Mouse (Mus musculus) layer of hippocampus, adult 11-12 months (tissue): ENCODE measurements around the gene Tmem80.

ENCODE experiments used
- DNase-seq: peaks from one replicate; pipeline ENCODE4 v3.0.0; 2022; ENCODE audit warnings: low spot score

Gene Tmem80

GRCm38 (mm10) chr7:141363106-141363751 lies 35.7 kb downstream of the Tmem80 start:
- DNase-seq, result peak; percentile 87

- no peak for DNase-seq
Measured at GRCm38 (mm10) chr7:141363752-141364125, 36.2 kb downstream of the Tmem80 start.

- no peak for DNase-seq
Measured at GRCm38 (mm10) chr7:141364349-141365048, 37.0 kb downstream of the Tmem80 start.

- DNase-seq, result no peak
Measured at GRCm38 (mm10) chr7:141365049-141365445, 37.5 kb downstream of the Tmem80 start.

- DNase-seq, result no peak
Measured at GRCm38 (mm10) chr7:141367358-141367757, 39.8 kb downstream of the Tmem80 start.

- DNase-seq, result no peak
Measured at GRCm38 (mm10) chr7:141369918-141370317, 42.4 kb downstream of the Tmem80 start.

- no peak for DNase-seq
Measured at GRCm38 (mm10) chr7:141371942-141372595, 44.5 kb downstream of the Tmem80 start.

GRCm38 (mm10) chr7:141373611-141374010 lies 46.1 kb downstream of the Tmem80 start:
- DNase-seq, result no peak

GRCm38 (mm10) chr7:141374399-141374798 lies 46.9 kb downstream of the Tmem80 start:
- DNase-seq, result no peak

GRCm38 (mm10) chr7:141379584-141379983 lies 52.0 kb downstream of the Tmem80 start:
- no peak for DNase-seq

GRCm38 (mm10) chr7:141381068-141381835 lies 53.7 kb downstream of the Tmem80 start:
- peak; percentile 50 for DNase-seq
